Mouse (Mus musculus) CD4-positive naive resting alpha-beta T cell, adult 76 days (primary cell): Measurements from ENCODE around the gene Olfr1351. TPM values are rescaled to one million over a fixed set of nuclear protein-coding genes. Genes with fewer than 3 reads are reported as not detected.

Source experiments
- total RNA-seq: library from RNA; stranded (reverse); gene quantifications from one replicate; pipeline ENCODE4 v1.2.4, GENCODE M21; 2023

Gene Olfr1351
- not detected for total RNA-seq

GRCm38 (mm10) chr10:79012172-79012571, at the start of gene Olfr1351:
TSS of gene Olfr1351 (plus strand) at chr10:79012472.

GRCm38 (mm10) chr10:78963009-78963408, 49.3 kb upstream of the Olfr1351 start, which contains the start of gene Olfr1353:
TSS of gene Olfr1353 (plus strand) at chr10:78963309.

GRCm38 (mm10) chr10:78980750-78981149, 31.5 kb upstream of the Olfr1351 start, which contains the start of gene Olfr1352:
TSS of gene Olfr1352 (plus strand) at chr10:78981050.

GRCm38 (mm10) chr10:79028441-79028840, 16.2 kb downstream of the Olfr1351 start, which contains the start of gene Olfr57:
TSS of gene Olfr57 (plus strand) at chr10:79028741.

Other genes starting within 250 kb of the Olfr1351 start
- not detected for gene Slc1a6, start 232.0 kb upstream of the Olfr1351 start, total RNA-seq
- not detected for gene Olfr1356, start 160.3 kb upstream of the Olfr1351 start, total RNA-seq
- gene Olfr1355, start 136.9 kb upstream of the Olfr1351 start, total RNA-seq = not detected
- not detected for gene Olfr1354, start 99.3 kb upstream of the Olfr1351 start, total RNA-seq
- not detected for gene Olfr8, start 61.8 kb upstream of the Olfr1351 start, total RNA-seq
- not detected for gene Olfr1353, start 49.2 kb upstream of the Olfr1351 start, total RNA-seq
- gene Olfr1352, start 31.4 kb upstream of the Olfr1351 start, total RNA-seq = not detected
- gene Olfr57, start 16.3 kb downstream of the Olfr1351 start, total RNA-seq = not detected
- 21.3 TPM for gene 2610008E11Rik, start 85.1 kb downstream of the Olfr1351 start, total RNA-seq
- gene Vmn2r80, start 136.3 kb downstream of the Olfr1351 start, total RNA-seq = not detected
- gene Vmn2r81, start 235.2 kb downstream of the Olfr1351 start, total RNA-seq = not detected